8 mouse cellular contexts compared by ENCODE assay signal in the genomic region with DNA sequence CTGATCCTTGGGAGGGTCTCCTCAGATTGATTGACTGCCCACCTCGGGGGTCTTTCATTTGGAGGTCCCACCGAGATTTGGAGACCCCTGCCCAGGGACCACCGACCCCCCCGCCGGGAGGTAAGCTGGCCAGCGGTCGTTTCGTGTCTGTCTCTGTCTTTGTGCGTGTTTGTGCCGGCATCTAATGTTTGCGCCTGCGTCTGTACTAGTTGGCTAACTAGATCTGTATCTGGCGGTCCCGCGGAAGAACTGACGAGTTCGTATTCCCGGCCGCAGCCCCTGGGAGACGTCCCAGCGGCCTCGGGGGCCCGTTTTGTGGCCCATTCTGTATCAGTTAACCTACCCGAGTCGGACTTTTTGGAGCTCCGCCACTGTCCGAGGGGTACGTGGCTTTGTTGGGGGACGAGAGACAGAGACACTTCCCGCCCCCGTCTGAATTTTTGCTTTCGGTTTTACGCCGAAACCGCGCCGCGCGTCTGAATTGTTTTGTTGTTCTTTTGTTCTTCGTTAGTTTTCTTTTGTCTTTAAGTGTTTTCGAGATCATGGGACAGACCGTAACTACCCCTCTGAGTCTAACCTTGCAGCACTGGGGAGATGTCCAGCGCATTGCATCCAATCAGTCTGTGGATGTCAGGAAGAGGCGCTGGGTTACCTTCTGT. TPM values are rescaled to one million over a fixed set of nuclear protein-coding genes. Genes with fewer than 3 reads are reported as not detected.
DNase-seq lines count a peak whose midpoint lies in the region; ATAC-seq and TF ChIP-seq lines count a peak whose summit lies in the region.
"Not testable (repeated sequence)": the region's sequence is repeated elsewhere in the genome, so short reads cannot be mapped to it uniquely, and the experiment has no call there.

No protein-coding gene starts in this region.

- H3K27ac ChIP-seq in cerebellum, adult 2 months (ENCODE audit: insufficient read depth, low read length) = peak overlapping the region; percentile 98
- not testable (repeated sequence) for H3K27ac ChIP-seq in forebrain, embryonic 13.5 days; heart, embryonic 15.5 days; intestine, embryonic 14.5 days (ENCODE audit: low read depth); limb, embryonic 11.5 days (replicated peaks; ENCODE audit: low read depth, low read length); midbrain, embryonic 16.5 days (ENCODE audit: low read length); stomach, postnatal 0 days (replicated peaks)

- peak overlapping the region; percentile 43; the same call in 1 of the 2 replicates for H3K9ac ChIP-seq in forebrain, embryonic 13.5 days
- H3K9ac ChIP-seq in heart, embryonic 15.5 days = peak overlapping the region; percentile 52; the same call in 1 of the 2 replicates
- H3K9ac ChIP-seq in intestine, embryonic 14.5 days (ENCODE audit: low read length); limb, embryonic 11.5 days (ENCODE audit: low read length); midbrain, embryonic 16.5 days (ENCODE audit: low read depth, low read length): not testable (repeated sequence)
- H3K9ac ChIP-seq in stomach, postnatal 0 days (ENCODE audit: low read length) = peak overlapping the region; percentile 52

- H3K4me3 ChIP-seq in cerebellum, adult 2 months (replicated peaks; ENCODE audit: insufficient read depth, low read depth, low read length) = peak overlapping the region; percentile 39
- peak overlapping the region; percentile 42 for H3K4me3 ChIP-seq in forebrain, embryonic 13.5 days
- peak overlapping the region; percentile 51 for H3K4me3 ChIP-seq in heart, embryonic 15.5 days
- peak overlapping the region; percentile 35 for H3K4me3 ChIP-seq in intestine, embryonic 14.5 days (ENCODE audit: low read depth, low read length)
- peak overlapping the region; percentile 26 for H3K4me3 ChIP-seq in limb, embryonic 11.5 days (ENCODE audit: low read depth, low read length)
- H3K4me3 ChIP-seq in lung, adult 2 months (replicated peaks; ENCODE audit: extremely low read depth, low read depth, low read length) = peak overlapping the region; percentile 13
- H3K4me3 ChIP-seq in midbrain, embryonic 16.5 days (ENCODE audit: low read depth, low read length) = peak overlapping the region; percentile 37
- peak overlapping the region; percentile 39 for H3K4me3 ChIP-seq in stomach, postnatal 0 days (ENCODE audit: low read depth, low read length)

- not testable (repeated sequence) for TF ChIP-seq CTCF in cerebellum, adult 2 months (IDR thresholded peaks at IDR 0.05; ENCODE audit: borderline replicate concordance, insufficient read depth, low read depth, low read length); lung, adult 2 months (IDR thresholded peaks at IDR 0.05; ENCODE audit: insufficient read depth, low read length); stomach, postnatal 0 days (IDR thresholded peaks at IDR 0.05; ENCODE audit: low read depth)

- H3K36me3 ChIP-seq in forebrain, embryonic 13.5 days (ENCODE audit: poor library complexity, severe bottlenecking); heart, embryonic 15.5 days; intestine, embryonic 14.5 days (ENCODE audit: control insufficient read depth, insufficient read depth, low read length); limb, embryonic 11.5 days (ENCODE audit: control insufficient read depth, insufficient read depth, low read length); midbrain, embryonic 16.5 days (ENCODE audit: control insufficient read depth, insufficient read depth, low read length); stomach, postnatal 0 days (ENCODE audit: control insufficient read depth, insufficient read depth, low read length): not testable (repeated sequence)

- TF ChIP-seq EP300 in stomach, postnatal 0 days (optimal IDR thresholded peaks at IDR 0.05) = not testable (repeated sequence)

- not testable (repeated sequence) for DNase-seq in cerebellum, adult 2 months; intestine, embryonic 14.5 days (ENCODE audit: low spot score); limb, embryonic 11.5 days (ENCODE audit: low spot score); lung, adult 2 months; stomach, postnatal 0 days (ENCODE audit: low spot score)

- H3K9me3 ChIP-seq in forebrain, embryonic 13.5 days (replicated peaks); heart, embryonic 15.5 days (replicated peaks); intestine, embryonic 14.5 days (ENCODE audit: control insufficient read depth, low read length); limb, embryonic 11.5 days (ENCODE audit: control insufficient read depth, low read length); midbrain, embryonic 16.5 days (replicated peaks; ENCODE audit: control insufficient read depth, low read length, poor library complexity, severe bottlenecking); stomach, postnatal 0 days (ENCODE audit: control insufficient read depth, low read length): not testable (repeated sequence)

- peaks cover 37% of the 10 kb centered on the region for H3K4me1 ChIP-seq in cerebellum, adult 2 months (ENCODE audit: control insufficient read depth, insufficient read depth, low read length)
- H3K4me1 ChIP-seq in forebrain, embryonic 13.5 days; intestine, embryonic 14.5 days (replicated peaks; ENCODE audit: control insufficient read depth, insufficient read depth, low read length); limb, embryonic 11.5 days (ENCODE audit: control insufficient read depth, insufficient read depth, low read length); midbrain, embryonic 16.5 days (ENCODE audit: control insufficient read depth, insufficient read depth, low read length); stomach, postnatal 0 days (replicated peaks; ENCODE audit: control insufficient read depth, insufficient read depth): not testable (repeated sequence)
- H3K4me1 ChIP-seq in heart, embryonic 15.5 days (replicated peaks) = peaks cover 26% of the 10 kb centered on the region
- H3K4me1 ChIP-seq in lung, adult 2 months (ENCODE audit: control insufficient read depth, insufficient read depth, low read length) = peaks cover 31% of the 10 kb centered on the region

- TF ChIP-seq POLR2A in cerebellum, adult 2 months (IDR thresholded peaks at IDR 0.05; ENCODE audit: borderline replicate concordance, insufficient read depth, low read length); lung, adult 2 months (IDR thresholded peaks at IDR 0.05; ENCODE audit: borderline replicate concordance, extremely low read depth, low read depth, low read length): not testable (repeated sequence)

- ATAC-seq in forebrain, embryonic 13.5 days; heart, embryonic 15.5 days (replicated peaks; ENCODE audit: insufficient number of reproducible peaks, insufficient read depth, low FRiP score, low read depth); intestine, embryonic 14.5 days (replicated peaks; ENCODE audit: low FRiP score, low TSS enrichment, low read depth); limb, embryonic 11.5 days (ENCODE audit: insufficient number of reproducible peaks, low FRiP score, low TSS enrichment, low read depth); midbrain, embryonic 16.5 days; stomach, postnatal 0 days (ENCODE audit: low FRiP score, low TSS enrichment): not testable (repeated sequence)

- H3K27me3 ChIP-seq in cerebellum, adult 2 months (ENCODE audit: control insufficient read depth, insufficient read depth, low read length); heart, embryonic 15.5 days; intestine, embryonic 14.5 days (replicated peaks; ENCODE audit: control insufficient read depth, insufficient read depth, low read length); limb, embryonic 11.5 days (ENCODE audit: control insufficient read depth, insufficient read depth, low read length); midbrain, embryonic 16.5 days (ENCODE audit: control insufficient read depth, insufficient read depth, low read depth, low read length); stomach, postnatal 0 days (ENCODE audit: control insufficient read depth, insufficient read depth, low read length): not testable (repeated sequence)
- H3K27me3 ChIP-seq in forebrain, embryonic 13.5 days = peaks cover 20% of the 10 kb centered on the region

- H3K4me2 ChIP-seq in forebrain, embryonic 13.5 days = peak overlapping the region; percentile 58
- H3K4me2 ChIP-seq in heart, embryonic 15.5 days = peak overlapping the region; percentile 63
- H3K4me2 ChIP-seq in intestine, embryonic 14.5 days (ENCODE audit: low read length) = peak overlapping the region; percentile 48
- peak overlapping the region; percentile 39 for H3K4me2 ChIP-seq in limb, embryonic 11.5 days (ENCODE audit: low read depth, severe bottlenecking)
- H3K4me2 ChIP-seq in midbrain, embryonic 16.5 days (ENCODE audit: low read length) = peak overlapping the region; percentile 52
- H3K4me2 ChIP-seq in stomach, postnatal 0 days (replicated peaks; ENCODE audit: low read depth) = peak overlapping the region; percentile 47

- WGBS in cerebellum, adult 2 months = 2% methylated on average over 37 of the region's 44 CpGs
- 3% methylated on average over 39 of the region's 44 CpGs for WGBS in forebrain, embryonic 13.5 days
- 1% methylated on average over 39 of the region's 44 CpGs for WGBS in heart, embryonic 15.5 days
- WGBS in intestine, embryonic 14.5 days = 3% methylated on average over 34 of the region's 44 CpGs
- WGBS in limb, embryonic 11.5 days = 2% methylated on average over 31 of the region's 44 CpGs
- WGBS in lung, adult 2 months = under 1% methylated on average over 37 of the region's 44 CpGs
- WGBS in midbrain, embryonic 16.5 days = 2% methylated on average over 35 of the region's 44 CpGs
- WGBS in stomach, postnatal 0 days = 2% methylated on average over 26 of the region's 44 CpGs

RNA-seq across cellular contexts. Expression of a gene that starts 51.0 kb away (rescaled TPM):
- 54.2 and 54.9 TPM in 2 replicates for polyA plus RNA-seq in cerebellum, adult 2 months (2012; rRNA removed)
- polyA plus RNA-seq in forebrain, embryonic 13.5 days (2015; fragmentation: Nextera tagmentation; extraction: Ambion mirVana) = 65.3 and 83.1 TPM in 2 replicates
- 33.6 and 42.2 TPM in 2 replicates for polyA plus RNA-seq in heart, embryonic 15.5 days (2015; fragmentation: Nextera tagmentation; extraction: Ambion mirVana)
- polyA plus RNA-seq in intestine, embryonic 14.5 days (2014; fragmentation: Nextera tagmentation; extraction: Ambion mirVana) = 23.0 and 23.3 TPM in 2 replicates
- 29.0 and 30.3 TPM in 2 replicates for polyA plus RNA-seq in limb, embryonic 11.5 days (2014; fragmentation: Nextera tagmentation; extraction: Ambion mirVana)
- 42.8 and 70.1 TPM in 2 replicates for polyA plus RNA-seq in lung, adult 2 months (2012; rRNA removed)
- 108 TPM in 2 replicates for polyA plus RNA-seq in midbrain, embryonic 16.5 days (2015; fragmentation: Nextera tagmentation; extraction: Ambion mirVana)
- polyA plus RNA-seq in stomach, postnatal 0 days (2015; fragmentation: Nextera tagmentation; extraction: Ambion mirVana) = 47.0 and 47.7 TPM in 2 replicates

RNA-seq across cellular contexts. Expression of a gene that starts 56.6 kb away (rescaled TPM):
- 0.74 and 1.1 TPM in 2 replicates for polyA plus RNA-seq in cerebellum, adult 2 months (2012; rRNA removed)
- polyA plus RNA-seq in forebrain, embryonic 13.5 days (2015; fragmentation: Nextera tagmentation; extraction: Ambion mirVana) = 4.7 and 5.8 TPM in 2 replicates
- polyA plus RNA-seq in heart, embryonic 15.5 days (2015; fragmentation: Nextera tagmentation; extraction: Ambion mirVana) = 0.72 and 2.0 TPM in 2 replicates
- polyA plus RNA-seq in intestine, embryonic 14.5 days (2014; fragmentation: Nextera tagmentation; extraction: Ambion mirVana) = 1.2 and 2.3 TPM in 2 replicates
- polyA plus RNA-seq in limb, embryonic 11.5 days (2014; fragmentation: Nextera tagmentation; extraction: Ambion mirVana) = 0.41 and 1.6 TPM in 2 replicates
- 0.98 and 1.3 TPM in 2 replicates for polyA plus RNA-seq in lung, adult 2 months (2012; rRNA removed)
- polyA plus RNA-seq in midbrain, embryonic 16.5 days (2015; fragmentation: Nextera tagmentation; extraction: Ambion mirVana) = 10.5 and 11.8 TPM in 2 replicates
- polyA plus RNA-seq in stomach, postnatal 0 days (2015; fragmentation: Nextera tagmentation; extraction: Ambion mirVana) = 1.9 and 2.0 TPM in 2 replicates

RNA-seq across cellular contexts. Expression of a gene that starts 59.7 kb away (rescaled TPM):
- 479 and 518 TPM in 2 replicates for polyA plus RNA-seq in cerebellum, adult 2 months (2012; rRNA removed)
- polyA plus RNA-seq in forebrain, embryonic 13.5 days (2015; fragmentation: Nextera tagmentation; extraction: Ambion mirVana) = 26.1 and 32.8 TPM in 2 replicates
- 2.8 and 3.5 TPM in 2 replicates for polyA plus RNA-seq in heart, embryonic 15.5 days (2015; fragmentation: Nextera tagmentation; extraction: Ambion mirVana)
- polyA plus RNA-seq in intestine, embryonic 14.5 days (2014; fragmentation: Nextera tagmentation; extraction: Ambion mirVana) = 2.9 and 3.4 TPM in 2 replicates
- polyA plus RNA-seq in limb, embryonic 11.5 days (2014; fragmentation: Nextera tagmentation; extraction: Ambion mirVana) = 0.55 and 0.67 TPM in 2 replicates
- polyA plus RNA-seq in lung, adult 2 months (2012; rRNA removed) = 13.8 and 17.8 TPM in 2 replicates
- 150 and 163 TPM in 2 replicates for polyA plus RNA-seq in midbrain, embryonic 16.5 days (2015; fragmentation: Nextera tagmentation; extraction: Ambion mirVana)
- 4.0 and 4.2 TPM in 2 replicates for polyA plus RNA-seq in stomach, postnatal 0 days (2015; fragmentation: Nextera tagmentation; extraction: Ambion mirVana)
